Mouse (Mus musculus): ENCODE data around the gene Slamf6. TPM values are rescaled to one million over a fixed set of nuclear protein-coding genes. Genes with fewer than 3 reads are reported as not detected.

The Slamf6 gene
- polyA plus RNA-seq, 1 experiment from 2014 or later: 0.61 TPM

DNA sequence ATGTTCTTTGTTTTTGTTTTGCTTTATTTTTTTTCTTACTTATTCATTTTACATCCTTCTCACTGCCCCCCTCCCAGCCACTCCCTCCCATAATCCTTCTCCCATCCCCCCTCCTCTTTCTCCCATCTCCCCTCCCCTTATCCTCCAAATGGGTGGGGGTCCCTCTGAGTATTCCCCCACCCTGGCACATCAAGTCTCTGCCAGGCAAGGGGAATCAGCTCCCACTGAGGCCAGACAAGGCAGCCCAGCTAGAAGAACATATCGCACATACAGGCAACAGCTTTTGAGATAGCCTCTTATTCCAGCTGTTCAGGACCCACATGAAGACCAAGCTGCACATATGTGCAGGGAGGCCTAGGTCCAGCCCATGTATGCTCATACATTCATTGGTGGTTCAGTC is 66.8 kb downstream of the Slamf6 start:
- Histone ChIP-seq H3K4me1 (ENCODE audit: control insufficient read depth, insufficient read depth, low read length) (no peaks in the 10 kb centered on the region), H3K36me3 (ENCODE audit: control insufficient read depth, insufficient read depth, low read length) (no peaks in the 10 kb centered on the region), H3K9me3 (ENCODE audit: control insufficient read depth, low read length) (no peaks in the 10 kb centered on the region), H3K27me3 (replicated peaks; ENCODE audit: control insufficient read depth, insufficient read depth, low read length) (no peaks in the 10 kb centered on the region), H3K9ac (ENCODE audit: low read depth, low read length) (no peak overlapping the region), H3K4me3 (ENCODE audit: low read length) (no peak overlapping the region), H3K27ac (ENCODE audit: low read length) (no peak overlapping the region), H3K4me2 (ENCODE audit: low read depth, low read length) (no peak overlapping the region)
- no peak for ATAC-seq
- WGBS: 89% methylated on average over 1 of the region's 1 CpGs

DNA sequence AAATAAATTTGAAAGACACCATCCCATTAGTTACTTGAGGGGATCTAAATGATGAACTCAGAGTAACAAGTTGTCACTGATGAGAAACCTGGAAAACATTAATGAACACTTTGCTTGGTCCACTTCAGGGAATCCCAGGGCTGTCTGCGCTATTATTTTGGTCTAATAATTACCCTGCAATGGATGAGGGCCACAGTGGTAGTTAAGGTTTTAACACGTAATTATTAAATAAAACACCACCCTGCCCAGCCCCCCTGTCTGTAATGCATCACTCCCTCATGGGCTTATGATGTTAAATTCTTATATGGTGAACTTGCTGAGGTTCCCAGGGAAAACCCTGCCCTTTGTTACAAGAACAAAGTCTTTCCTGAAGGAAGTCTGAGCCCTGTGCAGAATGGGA is 74.6 kb downstream of the Slamf6 start:
- Histone ChIP-seq H3K27me3 (replicated peaks; ENCODE audit: control insufficient read depth, insufficient read depth, low read length) (no peaks in the 10 kb centered on the region), H3K36me3 (ENCODE audit: control insufficient read depth, insufficient read depth, low read length) (no peaks in the 10 kb centered on the region), H3K9ac (ENCODE audit: low read depth, low read length) (no peak overlapping the region), H3K4me1 (ENCODE audit: control insufficient read depth, insufficient read depth, low read length) (no peaks in the 10 kb centered on the region), H3K4me3 (ENCODE audit: low read length) (no peak overlapping the region), H3K27ac (ENCODE audit: low read length) (no peak overlapping the region), H3K9me3 (ENCODE audit: control insufficient read depth, low read length) (no peaks in the 10 kb centered on the region), H3K4me2 (ENCODE audit: low read depth, low read length) (no peak overlapping the region)
- 87% methylated on average over 2 of the region's 2 CpGs for WGBS
- no peak for ATAC-seq

DNA sequence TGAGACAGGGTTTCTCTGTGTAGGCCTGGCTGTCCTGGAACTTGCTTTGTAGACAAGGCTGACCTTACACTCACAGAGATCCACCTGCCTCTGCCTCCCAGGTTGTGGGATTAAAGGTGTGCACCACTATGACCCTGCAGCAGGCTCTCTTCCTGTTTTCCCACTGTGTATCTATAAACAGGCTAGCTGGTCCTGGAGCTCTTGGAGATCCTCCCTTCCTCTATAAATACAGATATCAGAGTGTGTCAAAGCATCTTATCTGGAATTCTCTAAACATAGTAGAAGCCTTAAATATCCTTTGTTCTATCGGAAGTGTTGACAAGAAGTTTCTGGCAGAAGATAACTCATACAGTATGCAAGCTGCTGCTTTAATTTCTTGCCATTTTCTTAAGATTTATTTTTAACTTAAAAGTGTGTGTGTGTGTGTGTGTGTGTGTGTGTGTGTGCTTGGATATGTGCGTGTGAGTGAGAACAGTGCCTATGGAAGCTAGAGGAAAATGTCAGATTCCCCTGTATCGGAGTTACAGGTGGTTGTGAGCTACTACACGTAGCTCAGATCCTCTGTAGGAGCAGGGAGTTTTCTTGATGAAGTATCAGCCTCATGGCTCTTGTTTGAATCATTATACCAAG is 75.7 kb downstream of the Slamf6 start:
- no peak for ATAC-seq
- Histone ChIP-seq H3K4me1 (ENCODE audit: control insufficient read depth, insufficient read depth, low read length) (no peaks in the 10 kb centered on the region), H3K4me3 (ENCODE audit: low read length) (no peak overlapping the region), H3K9ac (ENCODE audit: low read depth, low read length) (no peak overlapping the region), H3K4me2 (ENCODE audit: low read depth, low read length) (no peak overlapping the region), H3K9me3 (ENCODE audit: control insufficient read depth, low read length) (no peaks in the 10 kb centered on the region), H3K27ac (ENCODE audit: low read length) (no peak overlapping the region), H3K36me3 (ENCODE audit: control insufficient read depth, insufficient read depth, low read length) (no peaks in the 10 kb centered on the region), H3K27me3 (replicated peaks; ENCODE audit: control insufficient read depth, insufficient read depth, low read length) (no peaks in the 10 kb centered on the region)
- WGBS: 68% methylated on average over 4 of the region's 4 CpGs

DNA sequence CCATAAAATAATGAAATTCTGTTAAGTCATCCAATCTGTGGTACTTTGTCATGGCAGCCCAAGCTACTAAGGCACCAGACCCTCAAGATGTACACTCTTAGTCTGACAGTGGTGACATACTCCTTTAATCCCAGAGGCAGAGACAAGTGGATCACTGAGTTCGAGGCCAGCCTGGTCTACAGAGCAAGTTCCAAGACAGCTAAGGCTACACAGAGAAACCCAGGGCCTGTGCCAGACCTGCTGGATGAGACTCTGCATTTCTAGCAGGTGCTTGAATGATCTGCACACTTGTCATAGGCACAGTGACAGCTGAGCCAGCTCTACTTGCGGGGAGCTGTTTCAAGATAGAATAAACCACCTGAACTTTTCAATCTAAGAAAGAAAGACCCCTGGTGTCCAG is 77.2 kb downstream of the Slamf6 start:
- Histone ChIP-seq H3K4me1 (ENCODE audit: control insufficient read depth, insufficient read depth, low read length) (no peaks in the 10 kb centered on the region), H3K4me2 (ENCODE audit: low read depth, low read length) (no peak overlapping the region), H3K9me3 (ENCODE audit: control insufficient read depth, low read length) (no peaks in the 10 kb centered on the region), H3K27ac (ENCODE audit: low read length) (no peak overlapping the region), H3K27me3 (replicated peaks; ENCODE audit: control insufficient read depth, insufficient read depth, low read length) (no peaks in the 10 kb centered on the region), H3K9ac (ENCODE audit: low read depth, low read length) (no peak overlapping the region), H3K36me3 (ENCODE audit: control insufficient read depth, insufficient read depth, low read length) (no peaks in the 10 kb centered on the region), H3K4me3 (ENCODE audit: low read length) (no peak overlapping the region)
- no peak for ATAC-seq
- WGBS: 83% methylated on average over 2 of the region's 2 CpGs

DNA sequence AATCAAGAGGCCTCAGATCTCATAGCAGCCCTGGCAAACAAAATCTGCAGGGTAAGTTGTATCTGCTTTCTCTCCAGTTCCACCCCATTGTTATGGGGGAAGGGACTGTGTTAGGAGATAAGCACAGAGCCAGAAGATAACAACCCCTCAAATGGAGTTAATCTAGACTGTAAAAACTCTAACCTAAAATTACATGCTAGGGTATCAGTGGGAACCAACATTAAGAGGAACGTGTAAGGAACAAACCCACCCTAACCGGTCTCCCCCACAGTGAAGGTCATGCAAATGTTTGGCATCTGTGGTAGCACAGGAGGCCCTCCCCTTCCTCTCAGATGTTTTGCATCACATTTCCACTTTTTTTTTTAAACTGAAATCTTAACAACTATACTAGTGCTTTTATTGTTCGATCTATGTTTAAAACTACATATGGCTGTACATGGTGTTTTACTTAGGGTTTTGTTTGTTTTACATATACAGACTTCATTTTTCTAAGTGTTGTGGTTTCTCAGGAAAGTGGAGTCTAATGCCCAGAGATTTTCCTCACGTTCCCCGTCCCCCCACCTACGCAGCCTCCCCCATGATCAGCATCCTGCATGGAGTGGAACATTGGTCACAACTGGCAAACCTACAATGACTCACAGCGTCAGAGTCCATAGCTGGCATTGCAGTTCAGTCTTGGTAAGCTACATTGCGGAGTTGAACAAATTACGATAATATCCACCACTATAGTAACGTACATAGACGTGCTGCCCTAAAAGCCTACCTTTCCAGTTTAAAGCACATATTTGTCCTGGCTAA is 77.8 kb downstream of the Slamf6 start:
- Histone ChIP-seq H3K27me3 (replicated peaks; ENCODE audit: control insufficient read depth, insufficient read depth, low read length) (no peaks in the 10 kb centered on the region), H3K4me3 (ENCODE audit: low read length) (no peak overlapping the region), H3K9me3 (ENCODE audit: control insufficient read depth, low read length) (no peaks in the 10 kb centered on the region), H3K4me2 (ENCODE audit: low read depth, low read length) (no peak overlapping the region), H3K27ac (ENCODE audit: low read length) (no peak overlapping the region), H3K36me3 (ENCODE audit: control insufficient read depth, insufficient read depth, low read length) (no peaks in the 10 kb centered on the region), H3K9ac (ENCODE audit: low read depth, low read length) (no peak overlapping the region), H3K4me1 (ENCODE audit: control insufficient read depth, insufficient read depth, low read length) (no peaks in the 10 kb centered on the region)
- 75% methylated on average over 11 of the region's 11 CpGs for WGBS
- no peak for ATAC-seq

DNA sequence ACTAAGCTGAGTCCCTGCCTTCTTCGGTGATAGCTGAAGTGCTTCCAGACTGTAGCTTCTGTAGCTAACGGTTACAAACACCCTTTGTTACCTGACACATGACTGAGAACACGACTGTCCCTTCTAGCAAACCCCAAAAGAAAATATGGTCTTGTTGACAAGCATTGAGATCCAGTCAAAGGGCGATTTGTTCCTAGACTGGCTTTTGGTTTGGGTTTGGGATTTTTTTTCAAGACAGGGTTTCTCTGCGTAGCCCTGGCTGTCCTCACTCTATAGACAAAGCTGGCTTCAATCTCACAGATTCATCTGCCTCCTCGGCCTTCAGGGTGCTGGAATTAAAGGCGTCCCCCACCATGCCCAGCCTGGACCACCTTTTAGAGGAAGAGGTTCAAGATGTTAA is 79.4 kb downstream of the Slamf6 start:
- 77% methylated on average over 7 of the region's 7 CpGs for WGBS
- no peak overlapping the region for H3K9ac ChIP-seq (ENCODE audit: low read depth, low read length)
- no peaks in the 10 kb centered on the region for H3K4me1 ChIP-seq (ENCODE audit: control insufficient read depth, insufficient read depth, low read length)
- no peaks in the 10 kb centered on the region for H3K27me3 ChIP-seq (replicated peaks; ENCODE audit: control insufficient read depth, insufficient read depth, low read length)
- H3K36me3 ChIP-seq (ENCODE audit: control insufficient read depth, insufficient read depth, low read length): no peaks in the 10 kb centered on the region
- H3K4me3 ChIP-seq (ENCODE audit: low read length): no peak overlapping the region
- H3K4me2 ChIP-seq (ENCODE audit: low read depth, low read length): no peak overlapping the region
- no peaks in the 10 kb centered on the region for H3K9me3 ChIP-seq (ENCODE audit: control insufficient read depth, low read length)
- no peak for ATAC-seq
- no peak overlapping the region for H3K27ac ChIP-seq (ENCODE audit: low read length)

DNA sequence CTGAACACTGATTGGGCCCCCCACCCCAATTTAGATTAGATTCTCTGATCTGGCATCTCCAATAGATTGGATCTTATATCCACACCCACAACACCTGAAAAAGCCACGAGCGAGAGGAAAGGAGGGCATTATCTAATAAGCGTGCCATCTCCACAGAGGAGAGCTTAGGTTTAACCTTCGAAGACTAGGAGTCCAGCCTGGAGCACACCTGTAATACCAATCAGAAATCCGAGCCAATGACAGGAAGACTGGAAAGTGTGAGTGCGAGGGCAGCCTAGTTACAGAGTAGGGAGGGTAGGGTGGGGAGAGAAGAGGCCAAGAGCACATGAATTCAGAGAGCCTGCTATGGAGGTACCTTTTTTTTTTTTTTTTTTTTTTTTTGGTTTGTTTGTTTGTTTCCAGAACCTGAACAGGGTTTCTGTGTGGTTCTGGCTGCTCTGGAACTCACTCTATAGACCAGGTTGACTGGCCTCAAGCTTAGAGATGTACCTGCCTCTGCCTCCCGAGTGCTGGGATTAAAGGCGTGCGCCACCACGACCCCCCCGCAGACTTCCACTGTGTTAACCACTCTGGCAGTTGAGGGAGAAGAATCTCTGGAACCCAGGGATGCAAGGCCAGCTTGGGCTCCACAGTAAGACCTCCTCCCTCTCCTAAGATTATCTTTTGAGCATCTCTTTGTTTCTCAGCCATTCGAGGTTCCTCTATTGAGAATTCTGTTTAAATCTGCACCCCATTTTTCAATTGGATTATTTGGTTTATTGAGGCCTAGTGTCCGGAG is 81.7 kb downstream of the Slamf6 start:
- no peak overlapping the region for H3K27ac ChIP-seq (ENCODE audit: low read length)
- H3K27me3 ChIP-seq (replicated peaks; ENCODE audit: control insufficient read depth, insufficient read depth, low read length): no peaks in the 10 kb centered on the region
- H3K4me3 ChIP-seq (ENCODE audit: low read length): no peak overlapping the region
- H3K9me3 ChIP-seq (ENCODE audit: control insufficient read depth, low read length): no peaks in the 10 kb centered on the region
- ATAC-seq: no peak
- H3K4me1 ChIP-seq (ENCODE audit: control insufficient read depth, insufficient read depth, low read length): no peaks in the 10 kb centered on the region
- 88% methylated on average over 13 of the region's 13 CpGs for WGBS
- no peak overlapping the region for H3K4me2 ChIP-seq (ENCODE audit: low read depth, low read length)
- H3K36me3 ChIP-seq (ENCODE audit: control insufficient read depth, insufficient read depth, low read length): no peaks in the 10 kb centered on the region
- H3K9ac ChIP-seq (ENCODE audit: low read depth, low read length): no peak overlapping the region

DNA sequence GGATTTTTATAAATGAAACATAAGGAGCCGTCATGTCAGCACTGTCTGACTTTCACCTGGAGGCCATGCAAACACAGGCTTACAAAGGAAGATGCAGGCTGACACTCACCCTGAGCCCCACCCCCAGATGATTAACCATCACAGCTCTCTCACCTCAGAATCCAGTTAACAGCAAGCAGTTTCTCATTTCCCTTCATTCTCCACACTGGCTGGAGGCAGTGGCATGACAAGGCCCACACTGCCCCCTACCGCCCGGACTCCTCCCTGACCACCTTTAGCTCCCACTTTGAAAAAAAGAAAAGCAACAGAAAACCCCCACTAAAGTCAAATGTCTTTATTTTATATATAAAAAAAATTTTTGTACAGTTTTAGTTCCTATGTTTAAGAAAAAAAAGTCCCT is 83.3 kb downstream of the Slamf6 start:
- Histone ChIP-seq H3K27me3 (replicated peaks; ENCODE audit: control insufficient read depth, insufficient read depth, low read length) (no peaks in the 10 kb centered on the region), H3K27ac (ENCODE audit: low read length) (no peak overlapping the region), H3K4me3 (ENCODE audit: low read length) (no peak overlapping the region), H3K4me1 (ENCODE audit: control insufficient read depth, insufficient read depth, low read length) (no peaks in the 10 kb centered on the region), H3K36me3 (ENCODE audit: control insufficient read depth, insufficient read depth, low read length) (peaks cover 5% of the 10 kb centered on the region; the same call in 1 of the 2 replicates), H3K9me3 (ENCODE audit: control insufficient read depth, low read length) (no peaks in the 10 kb centered on the region), H3K4me2 (ENCODE audit: low read depth, low read length) (no peak overlapping the region), H3K9ac (ENCODE audit: low read depth, low read length) (no peak overlapping the region)
- 53% methylated on average over 3 of the region's 3 CpGs for WGBS
- ATAC-seq: no peak; the same call in 1 of the 2 replicates

DNA sequence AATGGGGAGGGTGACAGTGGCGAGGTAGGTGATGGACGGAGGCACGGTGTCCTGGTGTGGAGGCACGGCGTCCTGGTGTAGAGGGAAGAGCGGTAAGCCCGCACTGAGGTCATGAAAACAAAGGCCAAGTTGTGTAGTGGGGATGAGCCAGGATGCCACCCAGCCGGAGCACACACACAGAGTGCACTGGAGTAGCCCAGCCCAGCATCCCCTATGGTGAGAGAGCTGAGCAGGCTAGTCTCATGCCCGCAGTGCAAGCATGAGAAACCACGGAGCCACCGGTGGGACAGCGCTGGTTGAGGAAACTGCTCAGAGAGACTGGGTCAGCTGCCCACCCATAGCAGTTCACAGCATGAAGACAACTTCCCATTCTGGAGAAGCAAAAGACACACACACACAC is 84.3 kb downstream of the Slamf6 start:
- Histone ChIP-seq H3K9me3 (ENCODE audit: control insufficient read depth, low read length) (no peaks in the 10 kb centered on the region), H3K4me1 (ENCODE audit: control insufficient read depth, insufficient read depth, low read length) (no peaks in the 10 kb centered on the region), H3K27me3 (replicated peaks; ENCODE audit: control insufficient read depth, insufficient read depth, low read length) (no peaks in the 10 kb centered on the region), H3K4me2 (ENCODE audit: low read depth, low read length) (no peak overlapping the region), H3K4me3 (ENCODE audit: low read length) (no peak overlapping the region), H3K27ac (ENCODE audit: low read length) (no peak overlapping the region), H3K9ac (ENCODE audit: low read depth, low read length) (no peak overlapping the region; the same call in 1 of the 2 replicates), H3K36me3 (ENCODE audit: control insufficient read depth, insufficient read depth, low read length) (peaks cover 9% of the 10 kb centered on the region; the same call in 1 of the 2 replicates)
- 72% methylated on average over 12 of the region's 12 CpGs for WGBS
- no peak for ATAC-seq
